Mouse (Mus musculus) c-Kit-negative CD71-positive TER-119-positive erythroid progenitor cells, embryonic 14.5 days (primary cell): ENCODE data around the gene Acox2.
"Not testable (repeated sequence)": the region's sequence is repeated elsewhere in the genome, so short reads cannot be mapped to it uniquely, and the experiment has no call there.

Source experiments
- DNase-seq: peaks from one replicate; pipeline ENCODE4 v3.0.0-alpha.2; 2013; ENCODE audit warnings: low read depth, low spot score

Acox2 gene

DNA sequence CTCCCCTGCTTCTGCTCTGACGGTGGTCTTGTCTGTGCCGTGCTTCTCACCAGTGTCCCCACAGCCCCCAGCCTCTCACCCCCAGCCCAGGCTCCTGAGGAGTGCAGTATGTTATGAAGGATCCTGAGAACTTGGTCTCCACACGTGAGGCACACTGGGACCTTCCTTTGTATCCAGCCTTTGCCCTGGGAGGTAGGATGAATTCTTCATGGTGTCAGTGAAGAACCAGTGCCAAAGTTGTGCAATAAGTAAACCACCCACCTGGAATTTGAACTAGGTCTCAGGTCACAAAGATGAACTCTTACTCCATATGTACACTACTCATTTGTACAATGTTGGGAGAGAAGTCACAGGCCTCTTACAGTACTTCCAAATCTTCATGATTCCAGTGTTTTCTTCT is at the start of gene Acox2:
Gene Acox2 (minus strand): TSS at position 188 of the 400 bp plus-strand sequence.
- no peak for DNase-seq

DNA sequence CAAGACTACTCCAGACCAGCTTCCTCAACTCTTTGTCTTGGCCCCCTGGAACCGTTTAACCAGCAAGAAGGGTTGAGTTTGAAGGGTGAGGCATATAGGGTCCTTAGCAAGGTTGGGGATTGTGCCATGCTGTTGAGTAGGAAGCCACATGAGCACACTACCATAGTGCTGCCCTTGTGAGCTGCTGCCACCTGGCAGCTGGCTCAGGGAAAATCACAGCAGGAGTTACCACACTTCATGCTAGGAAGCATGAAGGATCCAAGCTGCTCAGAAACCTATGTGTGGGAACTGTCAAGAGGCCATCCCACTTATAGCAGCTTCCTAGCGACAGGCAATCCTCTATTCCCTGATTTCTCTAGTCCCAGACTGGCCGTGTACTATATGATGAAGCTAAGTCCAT is 49.5 kb upstream of the Acox2 start:
- DNase-seq, result no peak

DNA sequence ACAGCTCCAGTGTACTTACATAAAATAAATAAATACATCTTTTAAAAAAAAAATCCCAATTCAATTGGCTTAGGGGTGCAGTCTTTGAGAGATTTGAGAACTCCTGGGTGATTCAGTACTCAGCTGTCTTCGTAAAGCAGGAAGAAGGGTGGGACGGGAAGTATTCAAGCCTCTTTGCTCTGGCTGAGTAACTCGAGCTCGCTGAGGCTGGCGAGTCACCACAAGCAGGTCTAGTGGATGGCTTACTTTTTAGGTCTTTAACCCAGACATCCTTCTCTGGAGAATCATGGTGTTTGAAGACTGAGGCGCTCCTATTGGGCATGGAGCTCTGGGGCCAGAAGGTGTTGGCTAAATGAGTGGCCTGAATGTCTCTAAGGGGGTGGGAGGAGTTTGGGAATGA is 47.7 kb upstream of the Acox2 start:
- DNase-seq, result no peak

DNA sequence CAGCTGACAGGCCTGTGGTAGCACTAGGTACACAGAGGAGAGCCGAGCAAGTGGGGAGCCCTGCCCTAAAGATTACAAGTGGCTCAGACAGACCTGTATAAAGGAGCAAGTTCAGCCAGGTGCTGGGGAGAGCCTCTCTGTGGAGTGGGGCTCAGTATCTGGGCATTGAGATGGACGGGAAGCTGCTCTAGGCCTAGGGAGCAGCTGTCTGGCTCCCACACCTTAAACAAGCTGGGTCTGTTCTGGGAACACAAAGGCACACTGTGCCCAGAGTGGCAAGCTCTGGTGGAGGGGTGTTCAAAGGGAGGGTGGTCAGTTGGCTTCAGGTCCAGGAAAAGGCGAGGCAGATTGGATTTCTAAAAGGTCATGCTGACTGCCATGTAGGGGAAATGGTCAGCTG is 45.9 kb upstream of the Acox2 start:
- DNase-seq, result no peak

DNA sequence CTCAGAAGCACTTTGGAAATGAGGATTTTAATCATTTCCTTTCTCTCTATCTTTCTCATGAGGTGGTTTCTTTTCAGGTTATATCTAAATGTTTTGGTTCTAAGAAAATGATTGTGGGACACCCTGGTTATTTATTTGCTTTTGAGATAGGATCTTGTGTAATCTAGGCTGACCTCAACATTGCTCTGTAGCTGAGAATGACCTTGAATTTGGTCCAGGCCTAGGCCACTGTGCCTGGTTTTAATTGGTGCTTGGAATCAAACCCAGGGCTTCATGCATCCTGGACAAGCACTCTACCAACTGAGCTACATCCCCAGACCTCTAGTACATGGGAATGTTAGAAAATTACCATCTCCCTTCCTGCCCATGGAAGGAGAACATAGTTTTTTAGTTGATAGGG is 44.9 kb upstream of the Acox2 start:
- no peak for DNase-seq

DNA sequence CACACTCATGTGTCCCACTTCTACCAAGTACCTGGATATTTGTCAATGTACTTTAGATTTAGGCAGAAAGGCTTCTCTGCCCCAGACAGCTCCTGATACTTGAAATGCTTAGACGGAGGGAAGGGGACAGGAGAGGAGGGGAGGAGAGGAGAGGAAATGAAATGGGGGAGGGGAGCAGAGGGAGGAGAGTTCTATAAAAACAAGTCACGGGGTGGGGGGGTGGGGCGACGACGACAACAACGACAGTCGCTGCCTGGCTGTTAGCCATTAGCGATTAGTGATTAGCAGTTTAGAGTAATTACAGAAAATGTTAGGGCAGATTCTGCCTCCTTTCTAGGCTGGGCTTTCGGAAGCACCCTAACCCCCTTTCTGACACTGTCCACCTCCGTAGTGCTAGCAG is 43.5 kb upstream of the Acox2 start:
- DNase-seq, result no peak

DNA sequence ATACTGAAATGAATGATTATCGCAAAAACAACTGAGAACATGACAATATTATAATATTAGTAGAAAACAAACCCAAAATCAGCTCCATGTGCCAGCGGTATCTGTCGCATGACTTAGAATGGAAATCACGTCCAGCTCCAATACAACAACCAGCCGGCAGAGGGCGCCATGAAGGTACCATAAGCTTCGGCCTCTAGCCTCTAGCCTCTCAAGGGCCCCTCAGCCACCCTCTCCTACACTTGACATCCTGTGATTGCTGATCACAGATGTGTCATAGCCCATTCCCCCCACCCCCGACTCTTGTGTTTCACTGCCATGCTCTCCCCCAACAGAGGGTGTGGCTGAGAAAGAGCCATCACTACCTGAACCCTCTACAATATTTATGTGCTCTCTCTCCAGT is 41.1 kb upstream of the Acox2 start:
- peak; percentile 12 for DNase-seq

DNA sequence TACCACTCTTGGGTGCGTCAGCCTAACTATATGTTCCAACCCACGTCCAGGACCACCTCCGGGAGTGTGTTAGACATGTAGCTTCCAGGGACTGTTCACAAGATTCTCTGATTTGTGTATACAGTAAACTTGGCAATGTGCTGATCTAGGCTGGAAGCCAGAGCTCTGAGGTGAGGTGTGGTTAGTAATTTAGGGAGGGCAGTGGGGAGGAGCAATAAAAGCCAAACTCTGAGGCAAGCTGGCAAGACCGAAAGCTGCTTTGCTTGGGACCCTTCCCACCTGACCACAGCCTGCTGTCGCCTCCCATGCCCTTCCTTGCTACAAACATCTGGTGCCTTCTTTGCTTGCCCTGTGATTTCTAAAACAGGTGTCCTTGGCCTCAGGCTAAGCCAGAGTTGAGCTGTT is 38.7 kb upstream of the Acox2 start:
- no peak for DNase-seq

DNA sequence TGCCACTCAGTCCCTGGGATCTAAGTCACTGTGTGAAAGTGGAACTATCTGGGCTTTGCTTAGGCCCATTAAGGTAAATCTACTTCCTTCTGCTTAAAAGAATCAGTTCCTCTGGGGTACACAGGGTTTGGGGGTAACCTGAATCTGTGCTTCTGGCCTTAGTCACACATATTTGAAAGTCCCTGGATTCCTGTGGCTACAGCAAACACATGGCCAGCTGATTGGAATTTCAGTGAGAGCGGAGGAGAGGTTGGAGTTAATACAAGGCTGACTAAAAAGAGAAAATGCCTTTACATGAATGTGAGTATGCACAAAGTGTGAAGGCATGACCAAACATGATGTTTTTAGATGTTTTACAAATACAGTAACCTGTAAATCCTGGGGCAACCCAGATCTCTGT is 35.1 kb upstream of the Acox2 start:
- no peak for DNase-seq

DNA sequence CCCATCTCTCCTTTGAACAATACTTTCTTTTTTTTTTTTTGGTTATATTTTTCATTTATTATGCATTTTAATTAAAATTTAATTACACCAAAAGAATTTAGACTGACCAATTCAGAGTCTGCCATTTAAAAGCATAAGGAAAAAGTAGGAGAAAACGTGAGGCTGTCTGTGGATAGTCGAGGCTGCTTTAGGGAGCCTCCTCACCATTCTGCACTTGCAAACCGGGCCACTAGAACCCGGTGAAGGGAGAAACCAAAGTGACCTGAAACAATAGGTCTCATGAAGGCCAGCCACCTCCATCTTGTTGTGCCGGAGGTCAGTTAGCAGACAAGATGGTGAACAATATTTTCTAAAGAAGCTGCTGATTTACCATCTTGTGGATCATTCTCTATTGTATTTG is 27.4 kb upstream of the Acox2 start:
- DNase-seq, result peak; percentile 20

DNA sequence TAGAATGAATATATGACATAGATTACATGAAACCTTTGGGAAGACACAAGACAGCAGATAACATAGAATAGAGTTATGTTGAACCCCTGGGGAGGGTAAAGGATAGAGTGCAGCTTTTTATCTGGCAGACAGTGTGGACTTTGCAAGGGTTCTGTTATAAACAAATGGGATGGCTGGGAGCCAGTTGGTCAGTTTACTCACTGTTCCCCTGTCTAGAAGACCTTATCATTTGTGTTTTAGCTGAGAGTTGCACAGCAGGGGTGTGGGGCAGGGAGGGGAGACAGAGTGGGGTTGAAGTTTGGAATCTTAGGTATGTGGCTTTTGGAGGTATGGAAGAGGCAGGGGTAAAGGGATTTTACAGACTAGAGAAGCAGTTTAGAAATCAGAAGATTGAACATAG is 24.6 kb upstream of the Acox2 start:
- DNase-seq, result no peak

DNA sequence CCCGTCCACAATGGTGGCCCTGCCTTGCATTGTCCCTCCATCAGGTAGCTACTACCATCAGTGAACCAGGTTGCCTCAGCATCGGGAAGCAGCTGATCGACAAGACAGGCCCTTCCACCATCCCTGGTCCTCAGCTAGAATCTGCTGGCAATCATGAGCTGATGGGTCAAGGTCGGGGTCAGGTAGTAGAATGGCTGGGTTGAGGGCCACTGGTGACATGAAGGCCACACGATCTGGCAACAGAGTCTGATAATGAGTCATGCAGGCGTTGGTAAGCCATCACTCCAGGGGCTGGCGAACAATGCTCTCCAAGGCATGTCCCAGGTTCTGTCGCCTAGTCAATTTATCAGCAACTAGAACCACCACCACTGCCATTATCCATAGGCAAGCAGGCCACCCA is 12.1 kb upstream of the Acox2 start:
- not testable (repeated sequence) for DNase-seq

DNA sequence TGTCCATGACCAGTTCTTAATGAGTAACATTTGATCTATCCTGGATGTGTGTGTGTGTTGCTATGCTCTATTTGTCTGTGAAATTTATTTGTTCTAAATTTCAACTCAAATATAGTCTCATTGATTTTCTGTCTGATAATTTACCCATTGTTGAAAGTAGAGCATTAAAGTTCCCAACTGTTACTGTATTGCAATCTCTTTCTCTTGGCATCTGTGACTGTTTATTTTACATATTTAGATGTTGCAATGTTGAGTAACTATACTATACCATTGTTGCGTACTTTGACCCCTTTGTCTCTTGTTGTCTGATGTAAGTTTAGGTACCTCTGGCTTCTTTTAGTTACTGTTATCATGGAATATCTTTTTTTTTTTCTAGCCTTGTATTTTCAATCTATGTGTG is 5.2 kb upstream of the Acox2 start:
- DNase-seq, result no peak

DNA sequence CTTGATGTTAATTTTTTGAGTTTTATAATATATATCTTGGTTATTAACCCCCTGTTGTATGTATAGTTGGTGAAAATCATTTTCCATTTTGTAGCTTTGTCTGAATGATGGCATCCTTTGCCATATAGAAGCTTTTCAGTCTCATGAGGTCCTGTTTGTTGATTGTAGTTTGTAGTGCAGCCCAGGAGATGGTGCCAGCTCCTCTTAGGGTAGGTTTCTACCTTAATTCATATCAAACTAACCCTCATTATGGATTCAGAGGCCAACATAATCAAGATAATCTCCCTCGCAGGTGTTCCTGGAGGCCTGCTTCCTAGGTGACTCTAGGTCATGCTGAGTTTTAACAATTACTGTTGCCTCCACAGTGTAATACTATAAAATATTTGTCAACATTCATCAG is 3.1 kb upstream of the Acox2 start:
- no peak for DNase-seq

DNA sequence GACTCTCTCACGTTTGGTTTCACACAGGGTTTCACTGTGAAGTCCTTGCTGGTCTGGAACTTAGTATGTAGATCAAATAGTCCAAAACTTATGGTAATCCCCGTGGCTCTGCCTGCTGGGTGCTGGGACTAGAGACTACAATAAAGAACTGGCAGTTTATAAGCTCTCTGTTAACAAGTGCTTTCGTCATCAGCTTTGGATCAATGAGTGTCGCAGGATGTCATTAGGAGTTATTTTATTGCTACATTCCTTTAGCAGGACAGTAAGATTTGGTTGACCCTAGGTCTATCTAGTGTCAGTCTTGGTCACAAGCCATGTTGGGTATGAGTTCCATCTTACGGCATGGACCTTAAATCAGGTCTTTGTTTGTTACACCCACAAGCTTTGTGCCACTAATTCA is 1.1 kb upstream of the Acox2 start:
- DNase-seq, result no peak

DNA sequence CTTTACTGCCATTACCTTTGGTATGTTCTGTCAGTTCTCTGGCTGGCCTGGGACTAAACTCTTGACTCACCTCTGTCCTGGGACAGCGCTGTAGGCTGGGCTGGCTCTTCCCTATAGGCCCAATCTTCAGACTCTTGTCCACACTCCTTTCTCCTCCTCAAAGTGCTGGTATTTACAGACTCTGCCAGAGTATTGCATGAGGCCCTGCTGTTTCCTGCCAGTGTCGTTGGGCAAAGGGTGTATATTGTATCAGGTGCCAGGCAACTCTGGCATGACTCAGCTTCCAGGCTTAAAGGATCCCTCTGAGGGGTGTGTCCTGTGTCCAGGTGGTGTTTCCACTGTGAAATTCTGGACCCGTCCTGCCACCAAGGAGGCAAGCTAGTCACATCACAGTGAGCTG is 401 bp downstream of the Acox2 start:
- DNase-seq, result no peak

DNA sequence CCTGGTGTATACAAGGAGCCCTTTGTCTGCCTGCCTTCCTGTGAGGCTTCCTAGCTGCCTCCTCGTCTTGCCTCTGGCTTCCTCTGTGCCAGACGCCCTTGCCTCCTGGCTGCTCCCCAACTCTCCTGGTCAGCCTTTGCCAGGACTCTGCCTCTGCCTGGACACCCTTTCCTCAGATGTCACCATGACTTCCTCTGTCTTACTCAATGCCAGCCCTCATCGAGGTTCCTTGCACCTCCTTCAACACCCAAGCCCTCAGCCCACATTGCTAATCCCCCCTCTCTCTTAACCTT is 872 bp downstream of the Acox2 start:
- no peak for DNase-seq

DNA sequence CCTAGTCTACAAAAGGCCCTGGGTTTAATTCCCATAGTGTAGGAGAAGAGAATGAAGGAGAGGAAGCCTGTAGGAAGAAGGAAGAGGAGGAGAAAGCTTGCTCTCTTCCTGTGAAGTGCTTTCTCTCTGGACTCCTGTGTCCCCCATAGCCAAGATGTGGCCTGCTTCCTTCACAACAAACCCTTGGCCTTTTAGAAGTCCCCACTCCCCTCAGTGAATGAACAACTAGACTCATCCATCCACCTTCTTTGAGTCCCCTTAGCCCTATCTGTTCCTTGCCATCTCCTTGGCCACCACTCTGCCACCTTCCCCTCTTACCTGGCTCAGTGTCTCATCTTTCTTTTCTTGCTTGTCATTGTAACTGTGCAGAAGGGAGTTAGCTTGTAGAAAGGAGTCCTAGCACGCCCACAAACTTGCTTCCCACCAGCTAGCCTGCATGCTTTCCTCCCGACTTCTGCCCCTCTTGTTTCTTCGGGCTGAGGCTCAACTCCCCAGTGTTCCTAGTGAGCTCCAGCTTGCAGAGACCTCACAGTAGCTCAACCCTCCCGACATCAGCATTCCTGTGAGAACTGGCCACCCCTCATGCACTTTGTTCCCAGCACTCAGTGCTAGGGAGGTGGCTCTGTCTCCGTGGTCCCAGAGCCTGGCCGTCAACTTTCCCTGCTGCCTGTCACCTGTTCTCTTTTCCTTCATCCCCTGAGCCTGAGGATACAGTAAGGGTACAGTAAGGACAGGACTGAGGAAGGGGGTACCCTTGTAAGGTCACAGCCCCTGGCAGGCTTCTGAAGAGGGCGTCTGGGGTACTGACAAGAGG is 1.4 kb downstream of the Acox2 start:
- no peak for DNase-seq

DNA sequence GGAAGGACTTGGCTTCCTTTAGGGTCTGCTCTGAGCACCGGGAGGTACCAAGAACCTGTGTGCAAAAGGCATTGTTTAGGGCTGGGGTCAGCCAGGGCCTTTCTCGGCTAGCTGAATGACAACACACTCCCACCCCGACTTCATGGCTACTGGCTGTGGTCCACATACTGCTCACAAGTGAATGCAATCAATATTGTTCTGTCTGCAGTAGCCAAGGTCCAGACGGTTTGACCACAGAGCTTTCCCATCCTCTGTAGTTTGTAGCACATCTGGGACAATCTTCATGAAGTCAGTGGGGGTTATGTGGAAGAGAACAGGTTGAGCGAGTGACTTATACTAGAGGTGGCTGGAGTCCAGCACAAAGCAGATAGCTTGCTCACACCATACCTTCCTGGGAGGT is 2.3 kb downstream of the Acox2 start:
- DNase-seq, result no peak

DNA sequence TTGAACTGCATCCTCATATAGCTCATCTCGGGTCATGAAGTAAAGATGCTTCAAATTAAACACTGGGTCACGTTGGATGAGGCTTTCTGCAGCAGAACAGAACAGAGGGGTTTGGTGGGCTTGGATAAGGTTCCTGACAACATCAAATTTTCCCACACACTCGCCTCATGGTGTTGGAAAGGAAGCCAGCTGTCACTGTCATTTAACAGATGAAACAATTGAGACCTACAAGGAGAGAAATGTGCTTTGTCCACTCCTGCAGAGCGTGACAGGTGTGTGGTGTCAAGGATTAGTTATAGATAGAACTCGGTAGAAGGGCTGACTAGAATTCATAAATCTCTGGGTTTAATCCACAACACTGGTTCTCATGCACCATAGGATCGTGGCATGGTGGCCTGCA is 3.1 kb downstream of the Acox2 start:
- no peak for DNase-seq

DNA sequence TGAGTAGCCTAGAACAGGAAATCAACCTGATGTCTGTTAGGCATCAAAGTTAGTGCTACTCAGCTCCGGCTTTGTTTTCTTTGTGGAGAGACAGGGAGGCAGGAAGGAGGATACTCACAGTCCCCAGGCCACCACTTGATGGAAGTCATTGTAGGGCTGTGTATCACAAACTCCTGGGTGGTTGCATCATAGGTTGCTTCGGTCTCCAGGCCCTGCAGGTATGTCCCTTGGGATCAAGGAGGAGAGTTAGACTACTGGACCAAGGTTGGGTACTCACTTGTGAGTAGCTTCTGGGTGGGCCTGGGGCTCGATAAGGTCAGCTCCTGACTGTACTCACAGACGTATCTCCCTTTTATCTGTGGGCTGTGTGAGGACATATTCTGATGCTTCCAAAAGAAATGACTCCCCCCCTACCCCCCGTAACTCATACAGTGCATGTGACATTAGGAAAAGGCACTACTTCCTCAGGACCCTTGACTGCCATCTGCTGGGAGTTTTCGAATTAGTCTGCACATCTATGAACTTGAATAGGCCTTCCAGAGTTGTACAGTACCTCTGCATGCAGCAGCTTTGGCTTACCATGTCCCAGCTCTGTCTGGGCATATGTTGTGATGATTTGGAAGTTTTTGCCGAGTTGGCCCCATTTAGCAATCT is 4.0 kb downstream of the Acox2 start:
- DNase-seq, result no peak

DNA sequence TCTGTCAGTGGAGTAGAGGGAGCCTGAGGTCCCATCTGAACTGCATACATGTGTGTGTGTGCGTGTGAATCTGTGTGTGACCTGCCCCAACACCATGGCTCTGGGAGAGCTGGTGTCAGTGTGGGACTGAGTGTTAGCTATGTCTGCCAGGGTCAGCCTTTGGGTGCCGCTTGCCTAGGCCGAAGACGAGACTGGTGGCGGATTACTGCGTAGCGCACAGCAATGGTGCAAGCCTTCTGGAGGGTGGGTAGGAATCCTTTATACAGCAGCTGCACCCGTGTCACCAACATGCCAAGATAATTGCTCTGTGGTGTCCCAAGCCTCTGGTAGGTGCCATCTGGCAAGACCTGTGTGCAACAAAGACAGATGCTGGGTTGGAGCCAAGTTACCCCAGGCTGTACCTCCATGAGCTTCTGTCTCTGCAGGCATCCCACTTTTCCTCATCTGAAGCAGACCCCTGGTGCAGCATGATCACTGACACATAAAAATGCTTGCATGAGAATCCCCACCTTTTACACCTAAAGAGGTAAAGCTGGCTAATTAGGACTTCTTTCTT is 7.7 kb downstream of the Acox2 start:
- no peak for DNase-seq

DNA sequence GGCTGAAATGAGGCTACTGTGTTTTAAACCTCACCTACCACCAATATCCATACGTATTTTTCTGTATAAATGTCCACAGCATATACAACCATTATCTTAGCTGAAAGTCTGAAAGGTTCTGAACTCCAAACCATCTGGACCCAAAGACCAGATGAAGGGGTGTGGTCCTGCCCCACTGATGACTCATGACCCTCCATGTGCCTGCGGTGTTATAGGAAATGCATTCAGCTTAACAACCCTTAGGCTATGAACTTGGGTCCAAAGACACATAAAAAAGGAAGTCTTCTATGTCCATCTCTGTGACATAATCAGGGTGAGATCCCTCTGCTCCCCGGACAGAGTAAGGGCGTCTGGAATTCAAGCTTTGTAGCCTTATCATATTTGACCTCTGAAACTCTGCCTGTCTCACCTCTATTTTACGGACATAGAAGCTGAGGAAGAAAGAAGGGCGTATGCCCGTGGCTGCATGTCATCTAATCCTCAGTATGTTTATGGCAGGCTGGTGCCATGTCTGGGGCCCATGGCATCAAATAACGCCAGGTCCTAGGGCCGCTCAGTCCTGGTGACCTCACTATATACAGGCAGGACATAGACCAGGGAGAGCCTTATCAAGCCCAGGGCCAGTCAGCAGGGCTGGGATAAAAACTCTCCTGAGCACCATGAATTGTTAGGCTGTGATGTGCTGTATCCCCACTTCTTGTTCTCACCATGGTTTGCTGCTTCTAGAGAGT is 8.8 kb downstream of the Acox2 start:
- DNase-seq, result no peak
